Mouse (Mus musculus) G1E-ER4 (cell line): ENCODE measurements around the gene Slc41a3. TPM values are rescaled to one million over a fixed set of nuclear protein-coding genes. Genes with fewer than 3 reads are reported as not detected.

Source experiments
- GATA1 ChIP-seq: IDR thresholded peaks from one replicate; pipeline ENCODE4 v1.8.0; 2012; ENCODE audit warnings: low read length, inconsistent platforms
- polyA plus RNA-seq: library from polyadenylated mRNA; stranded (reverse); fragments of >175 nt; gene quantifications from 2 replicates; pipeline ENCODE4 v1.2.3, GENCODE M21; 2012

Gene Slc41a3
- polyA plus RNA-seq, 1 experiment, result 55.8 TPM

GRCm38 (mm10) chr6:90582331-90582730, 22.2 kb upstream of the Slc41a3 start:
- TF ChIP-seq GATA1, result no peak

GRCm38 (mm10) chr6:90588113-90588512, 16.4 kb upstream of the Slc41a3 start:
- TF ChIP-seq GATA1, result no peak

- TF ChIP-seq GATA1, result no peak
Measured at GRCm38 (mm10) chr6:90590707-90591106, 13.8 kb upstream of the Slc41a3 start.

- TF ChIP-seq GATA1, result no peak
Measured at GRCm38 (mm10) chr6:90594972-90595371, 9.6 kb upstream of the Slc41a3 start.

- TF ChIP-seq GATA1, result no peak
Measured at GRCm38 (mm10) chr6:90597060-90597459, 7.5 kb upstream of the Slc41a3 start.

- TF ChIP-seq GATA1, result no peak
Measured at GRCm38 (mm10) chr6:90597592-90597991, 6.9 kb upstream of the Slc41a3 start.

- no peak for TF ChIP-seq GATA1
Measured at GRCm38 (mm10) chr6:90598197-90598596, 6.3 kb upstream of the Slc41a3 start.

- no peak for TF ChIP-seq GATA1
Measured at GRCm38 (mm10) chr6:90600351-90600750, 4.2 kb upstream of the Slc41a3 start.

- TF ChIP-seq GATA1, result no peak
Measured at GRCm38 (mm10) chr6:90601736-90602135, 2.8 kb upstream of the Slc41a3 start.

GRCm38 (mm10) chr6:90602304-90602703, 2.2 kb upstream of the Slc41a3 start:
- TF ChIP-seq GATA1, result no peak

- no peak for TF ChIP-seq GATA1
Measured at GRCm38 (mm10) chr6:90603126-90603525, 1.4 kb upstream of the Slc41a3 start.

- TF ChIP-seq GATA1, result no peak
Measured at GRCm38 (mm10) chr6:90604130-90604529, 395 bp upstream of the Slc41a3 start.

GRCm38 (mm10) chr6:90605298-90605665, 757 bp downstream of the Slc41a3 start:
- no peak for TF ChIP-seq GATA1

- no peak for TF ChIP-seq GATA1
Measured at GRCm38 (mm10) chr6:90606538-90606937, 2.0 kb downstream of the Slc41a3 start.

GRCm38 (mm10) chr6:90607196-90607595, 2.7 kb downstream of the Slc41a3 start:
- no peak for TF ChIP-seq GATA1

- no peak for TF ChIP-seq GATA1
Measured at GRCm38 (mm10) chr6:90608186-90608585, 3.7 kb downstream of the Slc41a3 start.

GRCm38 (mm10) chr6:90610248-90610647, 5.7 kb downstream of the Slc41a3 start:
- TF ChIP-seq GATA1, result no peak

- TF ChIP-seq GATA1, result no peak
Measured at GRCm38 (mm10) chr6:90613277-90613676, 8.8 kb downstream of the Slc41a3 start.
